Mouse (Mus musculus): ENCODE results near the gene Cmklr1.

DNA sequence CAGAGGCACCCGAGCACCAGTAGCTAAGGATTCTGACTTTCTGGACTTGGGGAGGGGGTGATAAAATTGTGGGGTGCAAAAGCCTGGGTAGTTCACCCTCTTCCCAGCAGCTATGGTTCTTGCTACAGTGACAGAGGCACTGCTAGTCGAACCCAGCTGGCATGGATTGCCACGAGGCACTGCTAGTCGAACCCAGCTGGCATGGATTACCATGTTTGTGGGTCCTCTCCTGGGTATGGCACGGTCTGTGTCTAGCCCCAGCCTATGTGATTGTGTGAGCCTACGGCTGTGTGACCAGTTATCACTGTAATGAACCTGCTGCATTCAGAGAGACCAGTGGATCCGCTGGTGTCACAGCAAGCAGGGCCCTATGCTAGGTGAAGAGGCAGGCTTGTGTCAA lies 72.7 kb downstream of the Cmklr1 start:
- TF ChIP-seq CTCF (IDR thresholded peaks at IDR 0.05; ENCODE audit: extremely low read depth, insufficient read length, insufficient replicate concordance, low read depth, low read length) (no peak), POLR2A (IDR thresholded peaks at IDR 0.05; ENCODE audit: low read depth, low read length) (no peak)

Data from small intestine, adult 2 months (tissue).